Mouse (Mus musculus): ENCODE results near the gene Jag1. TPM values are rescaled to one million over a fixed set of nuclear protein-coding genes. Genes with fewer than 3 reads are reported as not detected.

The Jag1 gene
- polyA plus RNA-seq, 1 experiment from 2014 or later: 10.6 TPM

Other genes starting within 250 kb of the Jag1 start
- 22.9 and 38.6 TPM in 2 replicates for gene AL731706.2, start 231.0 kb downstream of the Jag1 start, polyA plus RNA-seq (2015; fragmentation: Nextera tagmentation; extraction: Ambion mirVana)
- 12.2 and 12.8 TPM in 2 replicates for gene Slx4ip, start 225.4 kb downstream of the Jag1 start, polyA plus RNA-seq (2015; fragmentation: Nextera tagmentation; extraction: Ambion mirVana)
- 22.1 and 27.4 TPM in 2 replicates for gene AL731706.1, start 225.3 kb downstream of the Jag1 start, polyA plus RNA-seq (2015; fragmentation: Nextera tagmentation; extraction: Ambion mirVana)
- 9.9 and 10.8 TPM in 2 replicates for gene Mkks, start 225.3 kb downstream of the Jag1 start, polyA plus RNA-seq (2015; fragmentation: Nextera tagmentation; extraction: Ambion mirVana)